Mouse (Mus musculus) neutrophil, adult 5-6 weeks (primary cell): ENCODE results near the gene Gm9573. TPM values are rescaled to one million over a fixed set of nuclear protein-coding genes. Genes with fewer than 3 reads are reported as not detected.

Source experiments
- total RNA-seq: library from RNA; stranded (forward); fragments of 200-1000 nt; gene quantifications from 2 replicates; pipeline ENCODE4 v1.2.3, GENCODE M21; 2017

Gene Gm9573
- total RNA-seq, 1 experiment from 2014 or later = 3.3 TPM

Other genes starting within 250 kb of the Gm9573 start
- 170 and 176 TPM in 2 replicates for gene H2-Q4, start 247.0 kb downstream of the Gm9573 start, total RNA-seq
- 259 and 274 TPM in 2 replicates for gene H2-Q6, start 201.8 kb downstream of the Gm9573 start, total RNA-seq
- gene H2-Q7, start 187.5 kb downstream of the Gm9573 start, total RNA-seq = 160 and 166 TPM in 2 replicates
- gene H2-Q10, start 156.5 kb downstream of the Gm9573 start, total RNA-seq = 384 and 428 TPM in 2 replicates
- gene Pou5f1, start 120.6 kb downstream of the Gm9573 start, total RNA-seq = 0.49 TPM in 1 of 2 replicates, not detected in the other
- 1.4 and 2.5 TPM in 2 replicates for gene Tcf19, start 109.8 kb downstream of the Gm9573 start, total RNA-seq
- gene Cchcr1, start 109.5 kb downstream of the Gm9573 start, total RNA-seq = 3.1 TPM in 2 replicates
- not detected in 2 replicates for gene Psors1c2, start 93.4 kb downstream of the Gm9573 start, total RNA-seq
- not detected in 2 replicates for gene Cdsn, start 74.5 kb downstream of the Gm9573 start, total RNA-seq
- not detected in 2 replicates for gene 2300002M23Rik, start 59.2 kb downstream of the Gm9573 start, total RNA-seq
- not detected in 2 replicates for gene Sfta2, start 25.1 kb downstream of the Gm9573 start, total RNA-seq
- not detected in 2 replicates for gene Mucl3, start 17.1 kb upstream of the Gm9573 start, total RNA-seq
- gene Vars2, start 41.0 kb upstream of the Gm9573 start, total RNA-seq = 11.8 and 13.8 TPM in 2 replicates
- gene Gtf2h4, start 47.1 kb upstream of the Gm9573 start, total RNA-seq = 7.0 and 15.5 TPM in 2 replicates
- gene Ddr1, start 78.0 kb upstream of the Gm9573 start, total RNA-seq = 0.81 TPM in 1 of 2 replicates, not detected in the other
- gene Ier3, start 195.0 kb upstream of the Gm9573 start, total RNA-seq = 74.1 and 100 TPM in 2 replicates
- 172 and 193 TPM in 2 replicates for gene Flot1, start 196.6 kb upstream of the Gm9573 start, total RNA-seq
- 182 and 191 TPM in 2 replicates for gene Tubb5, start 211.7 kb upstream of the Gm9573 start, total RNA-seq
- 22.5 and 30.7 TPM in 2 replicates for gene Mdc1, start 214.9 kb upstream of the Gm9573 start, total RNA-seq
- gene Nrm, start 234.7 kb upstream of the Gm9573 start, total RNA-seq = 42.5 and 45.6 TPM in 2 replicates
- 146 and 163 TPM in 2 replicates for gene Ppp1r18, start 239.0 kb upstream of the Gm9573 start, total RNA-seq